Mouse (Mus musculus) limb, embryonic 15.5 days (tissue): ENCODE measurements at regions not wholly inside any gene's neighbourhood (a gene's known extent, or its start where the extent isn't known, plus 50 kb on each side); places are given as distances from the start of the nearest gene placed in this dataset.
A peak's percentile ranks its signal among the peaks of the same experiment; 100 is the strongest.

Experiments used
- ATAC-seq: fragments of 200-750 bp; cut with Nextera tagmentation; 2 replicates; pipeline ENCODE4 v1.8.0; 2017; ENCODE audit warnings: low read depth, moderate TSS enrichment; ENCODE audit not compliant: insufficient number of reproducible peaks, low FRiP score, low TSS enrichment
- H3K27ac ChIP-seq: fragments of 300-500 bp; sonication (generic); 2 replicates; pipeline ENCODE4 v1.5.1; 2015; ENCODE audit warnings: moderate library complexity, mild to moderate bottlenecking, inconsistent platforms
- H3K27me3 ChIP-seq: fragments of 300-500 bp; sonication (generic); 2 replicates; pipeline ENCODE4 v1.6.1; 2015; ENCODE audit warnings: inconsistent platforms
- H3K36me3 ChIP-seq: fragments of 300-500 bp; sonication (generic); 2 replicates; pipeline ENCODE4 v1.6.1; 2015; ENCODE audit warnings: inconsistent platforms
- H3K4me1 ChIP-seq: fragments of 300-500 bp; sonication (generic); 2 replicates; pipeline ENCODE4 v1.6.1; 2015; ENCODE audit warnings: inconsistent platforms
- H3K4me2 ChIP-seq: fragments of 300-500 bp; sonication (generic); 2 replicates; pipeline ENCODE4 v1.6.1; 2015; ENCODE audit warnings: mild to moderate bottlenecking, inconsistent platforms
- H3K4me3 ChIP-seq: fragments of 300-500 bp; sonication (generic); 2 replicates; pipeline ENCODE4 v1.5.1; 2015; ENCODE audit warnings: mild to moderate bottlenecking, inconsistent platforms
- H3K9ac ChIP-seq: fragments of 300-500 bp; sonication (generic); 2 replicates; pipeline ENCODE4 v1.6.1; 2015; ENCODE audit warnings: inconsistent platforms
- H3K9me3 ChIP-seq: fragments of 300-500 bp; sonication (generic); 2 replicates; pipeline ENCODE4 v1.6.1; 2016; ENCODE audit warnings: inconsistent platforms
- WGBS: fragments of 180-500 bp; shearing (Covaris S2); methylation state at CpG from one replicate; pipeline ENCODE4 v1.1.7; 2015; 5-methylcytosine and 5-hydroxymethylcytosine counted together

DNA sequence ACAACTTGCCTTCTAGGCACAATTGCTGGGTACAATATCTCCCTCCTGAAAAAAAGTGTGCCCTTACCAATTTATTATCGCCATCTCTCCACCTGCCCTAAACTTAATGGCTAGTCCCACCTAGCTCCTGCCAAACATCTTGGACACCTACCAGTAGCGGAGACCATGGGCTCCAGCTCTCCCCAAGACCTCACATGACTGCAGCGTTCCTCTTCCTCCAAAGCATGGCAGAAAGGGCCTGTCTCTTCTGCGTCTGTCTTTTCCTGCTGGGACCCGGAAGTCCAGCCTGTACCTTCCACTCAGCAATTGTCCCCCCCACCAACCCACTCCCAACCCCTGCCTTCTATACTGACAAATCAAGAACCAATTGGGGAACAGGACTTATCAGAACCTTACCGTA, 63.1 kb upstream of the Usp24 start:
- no peaks in the 10 kb centered on the region for H3K27me3 ChIP-seq
- ATAC-seq, result no peak
- WGBS, result 94% methylated on average over 6 of the region's 6 CpGs

DNA sequence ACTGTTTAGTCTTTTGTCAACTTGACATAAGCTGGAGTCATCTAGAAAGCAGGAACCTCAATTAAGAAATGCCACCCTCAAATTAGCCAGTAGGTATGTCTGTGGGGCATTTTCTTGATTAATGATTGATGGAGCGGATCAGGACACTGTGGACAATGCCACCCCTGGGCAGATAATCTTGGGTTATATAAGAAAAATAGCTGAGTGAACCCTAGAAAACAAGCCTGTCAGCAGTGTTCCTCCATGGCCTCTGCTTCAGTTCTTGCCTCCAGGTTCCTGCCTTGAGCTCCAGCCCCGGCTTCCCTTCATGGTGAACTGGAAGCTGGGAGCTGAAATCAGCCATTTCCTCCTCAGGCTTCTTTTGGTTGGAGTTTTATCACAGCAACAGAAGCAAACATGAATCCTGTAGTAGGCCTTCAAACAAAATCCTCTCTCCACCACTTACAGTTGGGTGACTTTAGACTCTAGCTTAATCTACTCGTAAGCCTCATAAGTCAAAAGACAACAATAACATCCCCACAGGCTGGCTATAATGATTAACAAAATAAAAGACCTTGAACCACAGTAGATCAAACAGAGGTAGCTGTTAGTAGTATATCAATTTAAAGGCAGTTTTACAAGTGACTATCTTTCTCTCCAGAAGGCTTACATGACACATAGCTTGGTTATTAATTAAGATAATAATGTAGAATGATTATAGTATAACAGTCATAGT, 61.1 kb upstream of the Usp24 start:
- no peaks in the 10 kb centered on the region for H3K9me3 ChIP-seq
- no peak overlapping the region for H3K4me2 ChIP-seq
- no peak overlapping the region for H3K4me3 ChIP-seq
- no peak for ATAC-seq
- H3K4me1 ChIP-seq, result peaks cover 10% of the 10 kb centered on the region
- no peaks in the 10 kb centered on the region for H3K36me3 ChIP-seq
- H3K27me3 ChIP-seq, result no peaks in the 10 kb centered on the region
- WGBS, result 78% methylated on average over 3 of the region's 3 CpGs
- H3K27ac ChIP-seq, result no peak overlapping the region
- H3K9ac ChIP-seq, result no peak overlapping the region

More for the DNA sequence above, 63.1 kb upstream of the Usp24 start:
- Histone ChIP-seq H3K4me1 (peaks cover 10% of the 10 kb centered on the region), H3K9ac (no peak overlapping the region), H3K4me3 (no peak overlapping the region), H3K4me2 (no peak overlapping the region), H3K27ac (no peak overlapping the region), H3K9me3 (no peaks in the 10 kb centered on the region), H3K36me3 (no peaks in the 10 kb centered on the region)

DNA sequence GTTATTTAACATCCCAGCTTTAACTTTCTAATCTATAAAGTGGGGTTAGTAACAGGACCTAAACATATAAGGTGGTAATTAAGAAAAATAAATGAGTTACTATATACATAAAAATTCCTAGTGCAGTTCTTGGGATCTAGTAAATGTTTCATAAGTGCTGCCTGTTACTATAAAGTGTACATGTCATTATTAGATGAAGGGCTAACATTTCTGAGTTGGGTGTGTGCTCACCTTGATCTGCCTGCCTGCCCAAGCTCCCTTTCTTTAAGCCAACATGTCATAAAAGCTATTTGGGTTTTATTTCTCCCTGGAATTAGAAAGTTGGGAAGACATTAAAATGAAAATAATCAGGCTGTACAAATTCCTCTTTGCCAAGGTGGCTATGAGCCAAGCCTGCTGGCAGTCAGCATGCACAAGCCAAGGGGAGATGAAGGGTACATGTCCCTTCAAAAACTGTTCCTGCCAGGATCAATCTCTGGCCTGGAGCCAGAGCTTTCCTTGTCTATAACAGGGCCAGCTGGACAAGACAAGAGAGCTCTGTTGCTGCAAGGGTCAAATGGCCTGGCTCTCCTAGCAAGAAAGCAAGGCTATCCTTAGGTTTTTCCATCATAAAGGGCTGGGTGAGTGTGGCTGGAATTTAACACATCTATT, 59.9 kb upstream of the Usp24 start:
- no peak overlapping the region for H3K4me3 ChIP-seq
- H3K27ac ChIP-seq, result peak overlapping the region; percentile 57; the same call in 1 of the 2 replicates
- H3K27me3 ChIP-seq, result no peaks in the 10 kb centered on the region
- ATAC-seq, result no peak
- no peak overlapping the region for H3K4me2 ChIP-seq
- no peaks in the 10 kb centered on the region for H3K36me3 ChIP-seq
- H3K9ac ChIP-seq, result no peak overlapping the region
- H3K9me3 ChIP-seq, result no peaks in the 10 kb centered on the region
- peaks cover 10% of the 10 kb centered on the region for H3K4me1 ChIP-seq

DNA sequence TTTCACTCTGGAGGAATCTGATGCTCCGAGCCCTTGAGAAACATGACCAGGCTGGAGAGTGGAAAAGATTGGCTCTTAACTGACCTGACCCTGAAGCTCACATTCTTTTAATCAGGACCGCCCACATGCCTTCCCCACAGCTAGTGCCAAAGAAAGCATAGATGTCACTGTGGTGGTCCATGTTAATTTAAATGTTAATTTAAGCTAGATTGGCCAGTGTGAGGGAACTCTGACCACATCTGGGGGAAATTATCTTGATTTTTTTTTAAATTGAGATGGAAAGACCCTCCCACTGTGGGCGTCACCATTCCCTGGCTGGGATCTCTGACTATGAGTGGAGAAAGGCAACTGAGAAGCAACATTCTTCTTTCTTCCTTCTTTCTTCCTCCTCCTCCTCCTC, 54.6 kb upstream of the Usp24 start:
- H3K4me3 ChIP-seq, result no peak overlapping the region
- WGBS, result 63% methylated on average over 3 of the region's 3 CpGs
- H3K27me3 ChIP-seq, result no peaks in the 10 kb centered on the region
- peaks cover 11% of the 10 kb centered on the region for H3K4me1 ChIP-seq
- ATAC-seq, result no peak
- H3K4me2 ChIP-seq, result no peak overlapping the region
- no peak overlapping the region for H3K27ac ChIP-seq
- H3K36me3 ChIP-seq, result no peaks in the 10 kb centered on the region
- H3K9ac ChIP-seq, result no peak overlapping the region
- H3K9me3 ChIP-seq, result no peaks in the 10 kb centered on the region

DNA sequence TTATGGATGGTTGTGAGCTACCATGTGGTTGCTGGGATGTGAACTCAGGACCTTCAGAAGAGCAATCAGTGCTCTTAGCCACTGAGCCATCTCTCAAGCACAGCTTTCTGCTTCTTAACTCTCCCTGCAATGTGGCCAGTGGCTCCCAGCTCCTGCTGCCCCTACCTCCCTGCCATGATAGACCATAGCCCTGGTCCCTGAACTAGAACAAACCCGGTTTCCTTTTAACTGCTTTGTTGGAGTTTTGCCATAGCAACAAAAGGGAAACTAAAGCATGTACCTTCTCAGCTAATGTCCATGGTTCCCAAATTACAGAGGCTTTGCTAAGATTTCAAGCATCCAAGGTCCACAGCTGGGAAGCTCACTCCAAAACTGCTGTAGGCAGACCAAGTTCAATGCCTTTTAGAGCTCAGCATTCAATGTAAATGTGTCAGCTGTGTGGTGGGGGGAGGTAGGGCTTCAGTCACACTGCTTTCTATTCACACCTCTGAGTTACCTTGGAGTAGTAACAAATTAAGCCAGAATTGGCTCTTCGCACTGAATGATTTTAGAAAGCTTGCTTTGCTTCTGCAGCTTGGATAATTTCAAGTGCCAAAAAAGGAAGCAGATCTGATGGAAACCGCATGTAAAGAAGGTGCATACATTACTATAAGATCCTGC, 54.0 kb upstream of the Usp24 start:
- ATAC-seq, result no peak
- Histone ChIP-seq H3K36me3 (no peaks in the 10 kb centered on the region), H3K9ac (no peak overlapping the region), H3K4me1 (peaks cover 9% of the 10 kb centered on the region; the same call in 1 of the 2 replicates), H3K4me3 (no peak overlapping the region), H3K4me2 (no peak overlapping the region), H3K9me3 (no peaks in the 10 kb centered on the region), H3K27me3 (no peaks in the 10 kb centered on the region), H3K27ac (peak overlapping the region; percentile 59; the same call in 1 of the 2 replicates)
- 43% methylated on average over 3 of the region's 3 CpGs for WGBS

DNA sequence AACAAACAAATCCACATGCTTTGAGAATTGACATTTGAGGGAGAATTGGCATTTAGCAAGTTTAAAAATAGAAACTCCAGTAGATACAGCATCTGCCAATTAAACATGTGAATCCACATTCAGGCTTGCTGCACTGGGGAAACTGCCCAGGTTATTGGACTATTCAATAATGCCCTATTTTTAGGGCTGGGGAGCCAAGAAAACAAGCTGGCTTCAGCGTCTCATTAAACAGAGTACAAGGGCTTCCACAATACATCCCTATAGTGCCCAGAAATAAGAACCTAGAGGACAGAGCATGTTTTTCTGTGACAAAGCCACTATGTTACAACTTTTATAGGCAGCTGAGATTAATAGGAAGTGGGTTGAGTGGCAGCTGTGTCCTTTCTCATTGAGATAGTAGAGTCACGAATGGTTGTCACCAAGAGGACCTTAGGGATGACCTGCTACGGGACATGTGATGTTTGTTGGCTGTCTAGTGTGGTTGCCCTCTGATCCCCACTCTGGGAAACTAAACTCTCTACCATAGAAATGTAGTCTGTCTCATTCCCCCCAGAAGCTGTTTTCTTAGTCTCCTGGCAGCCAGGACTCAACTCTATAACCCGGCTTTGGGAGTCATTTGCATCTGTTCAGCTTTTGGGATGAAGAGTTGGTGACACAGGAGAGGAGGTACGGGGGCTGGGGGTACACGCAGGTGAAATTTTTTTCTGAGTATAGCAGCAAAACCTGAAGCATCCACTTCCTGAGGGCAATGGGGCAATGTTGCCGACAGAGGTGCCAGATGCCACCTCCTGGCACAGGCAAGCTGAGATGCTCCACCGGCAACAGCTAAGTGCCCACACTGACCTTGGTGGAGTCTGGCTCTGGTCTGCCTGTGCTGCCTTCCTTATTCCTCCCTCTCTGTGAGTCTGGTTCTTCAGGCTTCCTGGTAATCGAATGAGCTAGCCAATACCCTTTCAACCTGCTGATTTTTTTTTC, 53.0 kb upstream of the Usp24 start:
- WGBS, result 78% methylated on average over 9 of the region's 9 CpGs
- Histone ChIP-seq H3K9ac (no peak overlapping the region), H3K9me3 (no peaks in the 10 kb centered on the region), H3K4me1 (peaks cover 9% of the 10 kb centered on the region; the same call in 1 of the 2 replicates), H3K36me3 (no peaks in the 10 kb centered on the region), H3K27ac (no peak overlapping the region), H3K4me3 (no peak overlapping the region), H3K27me3 (no peaks in the 10 kb centered on the region), H3K4me2 (no peak overlapping the region)
- ATAC-seq, result no peak
